Comparison of ENCODE assay signal across 7 mouse cellular contexts in genomic region chr4:137671711-137672500, GRCm38 (mm10).
"Had no signal": no experiment of that assay in that cellular context is flagged by ENCODE, and none has a peak within 500 bp of the region (broad histone marks: within the 10 kb centered on the region; RNA-seq: fewer than 3 reads in every experiment).

No protein-coding gene starts in this region.

- H3K27ac ChIP-seq: liver, embryonic 13.5 days; midbrain, embryonic 13.5 days had no signal

- H3K4me1 ChIP-seq: liver, embryonic 13.5 days had no signal

- H3K9me3 ChIP-seq: liver, embryonic 13.5 days; midbrain, embryonic 13.5 days had no signal

- H3K36me3 ChIP-seq: liver, embryonic 13.5 days; midbrain, embryonic 13.5 days had no signal

- H3K4me3 ChIP-seq: liver, embryonic 13.5 days; midbrain, embryonic 13.5 days had no signal

- DNase-seq: layer of hippocampus, postnatal 36 days; left cerebral cortex, postnatal 4 days; liver, embryonic 13.5 days; liver, postnatal 0 days; right cerebral cortex, postnatal 14 days; thymus, postnatal 4 days had no signal
